Mouse (Mus musculus): ENCODE measurements around the gene Ldhb. TPM values are rescaled to one million over a fixed set of nuclear protein-coding genes. Genes with fewer than 3 reads are reported as not detected.
"Not testable (repeated sequence)": the region's sequence is repeated elsewhere in the genome, so short reads cannot be mapped to it uniquely, and the experiment has no call there.

Gene Ldhb
- polyA plus RNA-seq, 1 experiment from 2014 or later: 308 TPM

GRCm38 (mm10) chr6:142533412-142533811 lies 25.7 kb upstream of the Ldhb start:
- no peaks in the 10 kb centered on the region for H3K9me3 ChIP-seq
- WGBS: 80% methylated on average over 5 of the region's 5 CpGs
- no peak overlapping the region for H3K4me3 ChIP-seq
- H3K27me3 ChIP-seq: no peaks in the 10 kb centered on the region
- no peaks in the 10 kb centered on the region for H3K36me3 ChIP-seq
- H3K4me2 ChIP-seq: no peak overlapping the region
- no peak overlapping the region for H3K9ac ChIP-seq
- H3K27ac ChIP-seq: no peak overlapping the region
- H3K4me1 ChIP-seq: no peaks in the 10 kb centered on the region
- no peak for ATAC-seq (ENCODE audit: insufficient number of reproducible peaks, insufficient read depth, low FRiP score, low TSS enrichment, low read depth)

- 95% methylated on average over 2 of the region's 2 CpGs for WGBS
- no peaks in the 10 kb centered on the region for H3K4me1 ChIP-seq
- H3K27ac ChIP-seq: no peak overlapping the region
- ATAC-seq (ENCODE audit: insufficient number of reproducible peaks, insufficient read depth, low FRiP score, low TSS enrichment, low read depth): no peak
- no peaks in the 10 kb centered on the region for H3K27me3 ChIP-seq
- H3K9ac ChIP-seq: no peak overlapping the region
- no peak overlapping the region for H3K4me3 ChIP-seq
- no peaks in the 10 kb centered on the region for H3K36me3 ChIP-seq
- no peaks in the 10 kb centered on the region for H3K9me3 ChIP-seq
- H3K4me2 ChIP-seq: no peak overlapping the region
Observed at GRCm38 (mm10) chr6:142532686-142533085, 24.9 kb upstream of the Ldhb start.

GRCm38 (mm10) chr6:142532141-142532540 lies 24.4 kb upstream of the Ldhb start:
- WGBS: 92% methylated on average over 17 of the region's 17 CpGs

GRCm38 (mm10) chr6:142530378-142530777 lies 22.6 kb upstream of the Ldhb start:
- ATAC-seq (ENCODE audit: insufficient number of reproducible peaks, insufficient read depth, low FRiP score, low TSS enrichment, low read depth): no peak
- no peak overlapping the region for H3K4me2 ChIP-seq
- H3K4me1 ChIP-seq: no peaks in the 10 kb centered on the region
- no peaks in the 10 kb centered on the region for H3K9me3 ChIP-seq
- H3K36me3 ChIP-seq: no peaks in the 10 kb centered on the region
- 86% methylated on average over 5 of the region's 5 CpGs for WGBS
- H3K27me3 ChIP-seq: no peaks in the 10 kb centered on the region
- no peak overlapping the region for H3K4me3 ChIP-seq
- H3K9ac ChIP-seq: no peak overlapping the region
- no peak overlapping the region for H3K27ac ChIP-seq

More at GRCm38 (mm10) chr6:142532141-142532540, 24.4 kb upstream of the Ldhb start:
- no peak for ATAC-seq (ENCODE audit: insufficient number of reproducible peaks, insufficient read depth, low FRiP score, low TSS enrichment, low read depth)
- Histone ChIP-seq H3K4me3 (no peak overlapping the region), H3K9me3 (no peaks in the 10 kb centered on the region), H3K4me1 (no peaks in the 10 kb centered on the region), H3K27ac (no peak overlapping the region), H3K36me3 (no peaks in the 10 kb centered on the region), H3K27me3 (no peaks in the 10 kb centered on the region), H3K4me2 (no peak overlapping the region), H3K9ac (no peak overlapping the region)

GRCm38 (mm10) chr6:142529680-142530079 lies 21.9 kb upstream of the Ldhb start:
- H3K9me3 ChIP-seq: no peaks in the 10 kb centered on the region
- no peaks in the 10 kb centered on the region for H3K36me3 ChIP-seq
- no peak overlapping the region for H3K9ac ChIP-seq
- H3K27ac ChIP-seq: no peak overlapping the region
- ATAC-seq (ENCODE audit: insufficient number of reproducible peaks, insufficient read depth, low FRiP score, low TSS enrichment, low read depth): no peak
- no peaks in the 10 kb centered on the region for H3K27me3 ChIP-seq
- no peaks in the 10 kb centered on the region for H3K4me1 ChIP-seq
- WGBS: 87% methylated on average over 8 of the region's 8 CpGs
- H3K4me2 ChIP-seq: no peak overlapping the region
- H3K4me3 ChIP-seq: no peak overlapping the region

GRCm38 (mm10) chr6:142527931-142528562 lies 20.3 kb upstream of the Ldhb start:
- 47% methylated on average over 1 of the region's 1 CpGs for WGBS
- H3K36me3 ChIP-seq: no peaks in the 10 kb centered on the region

GRCm38 (mm10) chr6:142524635-142525308 lies 17.0 kb upstream of the Ldhb start:
- 0 out of 2 replicates have a peak, but pooled peaks cover 3% of the 10 kb centered on the region for H3K27me3 ChIP-seq
- no peaks in the 10 kb centered on the region for H3K4me1 ChIP-seq
- H3K4me2 ChIP-seq: no peak overlapping the region
- H3K9ac ChIP-seq: no peak overlapping the region
- no peaks in the 10 kb centered on the region for H3K9me3 ChIP-seq
- no peaks in the 10 kb centered on the region for H3K36me3 ChIP-seq
- H3K27ac ChIP-seq: no peak overlapping the region
- 4% methylated on average over 4 of the region's 4 CpGs for WGBS
- H3K4me3 ChIP-seq: no peak overlapping the region
- no peak for ATAC-seq (ENCODE audit: insufficient number of reproducible peaks, insufficient read depth, low FRiP score, low TSS enrichment, low read depth)

More at GRCm38 (mm10) chr6:142527931-142528562, 20.3 kb upstream of the Ldhb start:
- Histone ChIP-seq H3K27ac (no peak overlapping the region), H3K9me3 (no peaks in the 10 kb centered on the region), H3K4me2 (no peak overlapping the region), H3K9ac (no peak overlapping the region), H3K4me3 (no peak overlapping the region), H3K4me1 (no peaks in the 10 kb centered on the region), H3K27me3 (0 out of 2 replicates have a peak, but pooled peaks cover 3% of the 10 kb centered on the region)
- ATAC-seq (ENCODE audit: insufficient number of reproducible peaks, insufficient read depth, low FRiP score, low TSS enrichment, low read depth): no peak

- Histone ChIP-seq H3K36me3 (no peaks in the 10 kb centered on the region), H3K4me3 (no peak overlapping the region), H3K4me1 (no peaks in the 10 kb centered on the region), H3K27ac (no peak overlapping the region), H3K4me2 (no peak overlapping the region), H3K9ac (no peak overlapping the region), H3K27me3 (0 out of 2 replicates have a peak, but pooled peaks cover 3% of the 10 kb centered on the region), H3K9me3 (no peaks in the 10 kb centered on the region)
- ATAC-seq (ENCODE audit: insufficient number of reproducible peaks, insufficient read depth, low FRiP score, low TSS enrichment, low read depth): no peak
- 81% methylated on average over 12 of the region's 12 CpGs for WGBS
Observed at GRCm38 (mm10) chr6:142521591-142522110, 13.9 kb upstream of the Ldhb start.

GRCm38 (mm10) chr6:142519110-142519509 lies 11.4 kb upstream of the Ldhb start:
- Histone ChIP-seq H3K4me2 (no peak overlapping the region), H3K4me1 (0 out of 2 replicates have a peak, but pooled peaks cover 3% of the 10 kb centered on the region), H3K4me3 (no peak overlapping the region), H3K27ac (no peak overlapping the region), H3K36me3 (no peaks in the 10 kb centered on the region), H3K9ac (no peak overlapping the region), H3K27me3 (peaks cover 1% of the 10 kb centered on the region; the same call in 1 of the 2 replicates), H3K9me3 (no peaks in the 10 kb centered on the region)
- ATAC-seq (ENCODE audit: insufficient number of reproducible peaks, insufficient read depth, low FRiP score, low TSS enrichment, low read depth): 0 out of 2 replicates have a peak, but pooled peaks have one; percentile 11
- WGBS: 11% methylated on average over 6 of the region's 6 CpGs

- not testable (repeated sequence) for ATAC-seq (ENCODE audit: insufficient number of reproducible peaks, insufficient read depth, low FRiP score, low TSS enrichment, low read depth); H3K36me3 ChIP-seq; H3K9ac ChIP-seq; H3K27ac ChIP-seq; H3K4me3 ChIP-seq; H3K27me3 ChIP-seq; H3K9me3 ChIP-seq; H3K4me2 ChIP-seq; H3K4me1 ChIP-seq
- WGBS: 71% methylated on average over 9 of the region's 9 CpGs
Observed at GRCm38 (mm10) chr6:142515379-142515778, 7.6 kb upstream of the Ldhb start.

GRCm38 (mm10) chr6:142514912-142515311 lies 7.2 kb upstream of the Ldhb start:
- Histone ChIP-seq H3K4me3 (no peak overlapping the region), H3K9me3 (no peaks in the 10 kb centered on the region), H3K27me3 (peaks cover 9% of the 10 kb centered on the region; the same call in 1 of the 2 replicates), H3K27ac (no peak overlapping the region), H3K4me1 (0 out of 2 replicates have a peak, but pooled peaks cover 3% of the 10 kb centered on the region), H3K36me3 (no peaks in the 10 kb centered on the region), H3K9ac (peak overlapping the region; percentile 40; the same call in 1 of the 2 replicates), H3K4me2 (no peak overlapping the region)
- WGBS: 1% methylated on average over 10 of the region's 10 CpGs
- no peak for ATAC-seq (ENCODE audit: insufficient number of reproducible peaks, insufficient read depth, low FRiP score, low TSS enrichment, low read depth)

- Histone ChIP-seq H3K27ac (no peak overlapping the region), H3K27me3 (peaks cover 17% of the 10 kb centered on the region), H3K4me1 (peaks cover 10% of the 10 kb centered on the region), H3K9ac (no peak overlapping the region), H3K4me2 (no peak overlapping the region), H3K4me3 (no peak overlapping the region), H3K9me3 (no peaks in the 10 kb centered on the region), H3K36me3 (no peaks in the 10 kb centered on the region)
- no peak for ATAC-seq (ENCODE audit: insufficient number of reproducible peaks, insufficient read depth, low FRiP score, low TSS enrichment, low read depth)
- 46% methylated on average over 3 of the region's 3 CpGs for WGBS
Observed at GRCm38 (mm10) chr6:142512902-142513301, 5.1 kb upstream of the Ldhb start.

Measured in embryonic facial prominence, embryonic 13.5 days (tissue).